12 mouse cellular contexts compared by ENCODE assay signal in the genomic region with DNA sequence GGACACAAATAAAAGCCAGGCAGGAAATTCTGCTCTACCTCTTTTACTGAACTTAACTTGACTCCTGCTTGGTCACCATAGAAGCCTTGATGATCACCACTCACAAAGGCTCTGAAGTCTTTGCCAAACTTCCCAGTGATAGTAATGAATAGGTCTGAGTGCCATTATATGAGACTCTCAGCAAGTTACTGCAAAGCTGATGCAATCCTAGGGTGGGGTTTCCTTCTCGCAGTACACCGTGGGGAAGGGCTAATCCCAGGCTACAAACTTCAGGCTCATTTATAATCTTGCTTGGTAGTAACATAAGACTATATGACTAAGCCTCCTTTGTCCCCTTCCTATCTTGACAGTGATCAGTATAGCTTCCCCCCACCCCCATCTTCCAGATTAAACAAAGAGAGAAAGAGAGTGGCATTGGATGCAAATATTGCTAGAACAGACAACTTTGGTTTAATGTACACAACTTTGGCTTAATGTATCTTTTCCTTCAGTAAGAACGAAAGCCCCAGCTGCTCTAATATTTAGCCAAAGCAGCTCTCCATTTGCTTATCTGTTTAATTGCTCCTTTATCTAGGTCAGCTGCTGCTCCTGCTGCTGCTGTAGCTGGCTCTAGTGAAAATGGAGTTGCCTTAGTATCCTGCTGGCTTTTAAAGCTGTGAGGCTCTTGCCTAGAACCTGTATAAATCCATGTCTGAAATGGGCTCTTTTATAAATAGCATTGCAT.
DNase-seq lines count a peak whose midpoint lies in the region; ATAC-seq and TF ChIP-seq lines count a peak whose summit lies in the region.
"Had no signal": no experiment of that assay in that cellular context is flagged by ENCODE, and none has a peak within 500 bp of the region (broad histone marks: within the 10 kb centered on the region; RNA-seq: fewer than 3 reads in every experiment).

No protein-coding gene starts in this region.

- no peaks in the 10 kb centered on the region for H3K36me3 ChIP-seq in forebrain, embryonic 11.5 days (ENCODE audit: control insufficient read depth, insufficient read depth, low read length)
- H3K36me3 ChIP-seq in forebrain, embryonic 10.5 days (replicated peaks): no peaks in the 10 kb centered on the region
- H3K36me3 ChIP-seq in lung, embryonic 16.5 days (ENCODE audit: control insufficient read depth, insufficient read depth, low read length): no peaks in the 10 kb centered on the region
- no peaks in the 10 kb centered on the region for H3K36me3 ChIP-seq in lung, postnatal 0 days (ENCODE audit: insufficient read depth, low read length)
- no peaks in the 10 kb centered on the region for H3K36me3 ChIP-seq in stomach, postnatal 0 days (ENCODE audit: control insufficient read depth, insufficient read depth, low read length)
- no peaks in the 10 kb centered on the region for H3K36me3 ChIP-seq in kidney, embryonic 14.5 days (ENCODE audit: control insufficient read depth, insufficient read depth, low read length)
- H3K36me3 ChIP-seq: embryonic facial prominence, embryonic 12.5 days had no signal

- H3K9me3 ChIP-seq in forebrain, embryonic 11.5 days (ENCODE audit: control insufficient read depth, low read length): no peaks in the 10 kb centered on the region
- H3K9me3 ChIP-seq in forebrain, embryonic 10.5 days: no peaks in the 10 kb centered on the region
- no peaks in the 10 kb centered on the region for H3K9me3 ChIP-seq in lung, embryonic 16.5 days (ENCODE audit: control insufficient read depth, low read length)
- no peaks in the 10 kb centered on the region for H3K9me3 ChIP-seq in lung, postnatal 0 days (ENCODE audit: low read length)
- H3K9me3 ChIP-seq in stomach, postnatal 0 days (ENCODE audit: control insufficient read depth, low read length): no peaks in the 10 kb centered on the region
- no peaks in the 10 kb centered on the region for H3K9me3 ChIP-seq in kidney, embryonic 14.5 days (ENCODE audit: control insufficient read depth, low read length)
- H3K9me3 ChIP-seq: embryonic facial prominence, embryonic 12.5 days had no signal

- H3K9ac ChIP-seq in forebrain, embryonic 11.5 days (ENCODE audit: low read length): no peak overlapping the region
- no peak overlapping the region for H3K9ac ChIP-seq in lung, embryonic 16.5 days (ENCODE audit: low read length)
- no peak overlapping the region for H3K9ac ChIP-seq in lung, postnatal 0 days (replicated peaks; ENCODE audit: low read depth)
- H3K9ac ChIP-seq in stomach, postnatal 0 days (ENCODE audit: low read length): no peak overlapping the region
- H3K9ac ChIP-seq in kidney, embryonic 14.5 days (ENCODE audit: low read depth, low read length): no peak overlapping the region
- H3K9ac ChIP-seq: embryonic facial prominence, embryonic 12.5 days had no signal

- H3K4me2 ChIP-seq in forebrain, embryonic 11.5 days (ENCODE audit: low read depth, low read length, severe bottlenecking): no peak overlapping the region
- H3K4me2 ChIP-seq in lung, embryonic 16.5 days (ENCODE audit: low read depth, low read length): no peak overlapping the region
- H3K4me2 ChIP-seq in lung, postnatal 0 days (replicated peaks; ENCODE audit: low read depth, low read length): no peak overlapping the region
- no peak overlapping the region for H3K4me2 ChIP-seq in stomach, postnatal 0 days (replicated peaks; ENCODE audit: low read depth)
- H3K4me2 ChIP-seq in kidney, embryonic 14.5 days (replicated peaks; ENCODE audit: low read depth, low read length): no peak overlapping the region
- H3K4me2 ChIP-seq: embryonic facial prominence, embryonic 12.5 days had no signal

- 45% methylated on average over 3 of the region's 3 CpGs for WGBS in forebrain, embryonic 11.5 days
- 49% methylated on average over 3 of the region's 3 CpGs for WGBS in forebrain, embryonic 10.5 days
- WGBS in lung, embryonic 16.5 days: 15% methylated on average over 3 of the region's 3 CpGs
- 10% methylated on average over 3 of the region's 3 CpGs for WGBS in lung, postnatal 0 days
- WGBS in stomach, postnatal 0 days: 9% methylated on average over 3 of the region's 3 CpGs
- WGBS in kidney, embryonic 14.5 days: 57% methylated on average over 3 of the region's 3 CpGs

- no peak overlapping the region for H3K4me3 ChIP-seq in forebrain, embryonic 11.5 days (ENCODE audit: low read depth, low read length)
- H3K4me3 ChIP-seq in forebrain, embryonic 10.5 days: no peak overlapping the region
- H3K4me3 ChIP-seq in lung, embryonic 16.5 days (ENCODE audit: low read length): no peak overlapping the region
- no peak overlapping the region for H3K4me3 ChIP-seq in lung, postnatal 0 days (ENCODE audit: low read depth, low read length)
- H3K4me3 ChIP-seq in stomach, postnatal 0 days (ENCODE audit: low read depth, low read length): no peak overlapping the region
- H3K4me3 ChIP-seq in kidney, embryonic 14.5 days (ENCODE audit: low read length): no peak overlapping the region
- H3K4me3 ChIP-seq: embryonic facial prominence, embryonic 12.5 days had no signal

- no peak for DNase-seq in forebrain, embryonic 11.5 days (ENCODE audit: low spot score)
- DNase-seq in forebrain, embryonic 10.5 days (ENCODE audit: extremely low spot score, low spot score): no peak
- DNase-seq in lung, postnatal 14 days: no peak
- DNase-seq in lung, postnatal 0 days (ENCODE audit: low spot score): peak; percentile 69
- no peak for DNase-seq in stomach, postnatal 0 days (ENCODE audit: low spot score)
- DNase-seq: cerebellum, adult 18-20 months; kidney, postnatal 10 days had no signal

- peak; percentile 85 for TF ChIP-seq EP300 in lung, postnatal 0 days (IDR thresholded peaks at IDR 0.05)
- TF ChIP-seq EP300 in stomach, postnatal 0 days (optimal IDR thresholded peaks at IDR 0.05): peak; percentile 45

- ATAC-seq in forebrain, embryonic 11.5 days (replicated peaks; ENCODE audit: low FRiP score): 0 out of 2 replicates have a peak, but pooled peaks have one; percentile 27
- peak; percentile 47; the same call in 1 of the 2 replicates for ATAC-seq in lung, embryonic 16.5 days (ENCODE audit: low read depth)
- ATAC-seq in lung, postnatal 0 days: peak; percentile 89
- ATAC-seq in stomach, postnatal 0 days (ENCODE audit: low FRiP score, low TSS enrichment): peak; percentile 79
- no peak for ATAC-seq in megakaryocyte progenitor cell, adult 5-6 weeks (replicated peaks; ENCODE audit: poor library complexity)
- no peak for ATAC-seq in kidney, embryonic 14.5 days (ENCODE audit: low FRiP score, low TSS enrichment)

- no peak for TF ChIP-seq CTCF in lung, postnatal 0 days (IDR thresholded peaks at IDR 0.05)
- no peak for TF ChIP-seq CTCF in stomach, postnatal 0 days (IDR thresholded peaks at IDR 0.05; ENCODE audit: low read depth)

- no peak overlapping the region for H3K27ac ChIP-seq in forebrain, embryonic 11.5 days (ENCODE audit: low read depth, low read length)
- no peak overlapping the region for H3K27ac ChIP-seq in forebrain, embryonic 10.5 days
- H3K27ac ChIP-seq in lung, embryonic 16.5 days (ENCODE audit: low read length): no peak overlapping the region
- H3K27ac ChIP-seq in lung, postnatal 0 days (ENCODE audit: low read length): no peak overlapping the region
- peak overlapping the region; percentile 78 for H3K27ac ChIP-seq in stomach, postnatal 0 days (replicated peaks)
- no peak overlapping the region for H3K27ac ChIP-seq in kidney, embryonic 14.5 days (ENCODE audit: low read depth, low read length)
- H3K27ac ChIP-seq: embryonic facial prominence, embryonic 12.5 days; macrophage had no signal

- no peaks in the 10 kb centered on the region for H3K4me1 ChIP-seq in forebrain, embryonic 11.5 days (replicated peaks; ENCODE audit: control insufficient read depth, insufficient read depth, low read length)
- peaks cover 12% of the 10 kb centered on the region for H3K4me1 ChIP-seq in forebrain, embryonic 10.5 days
- peaks cover 12% of the 10 kb centered on the region; the same call in 1 of the 2 replicates for H3K4me1 ChIP-seq in lung, embryonic 16.5 days (replicated peaks; ENCODE audit: control insufficient read depth, insufficient read depth, low read length)
- 0 out of 2 replicates have a peak, but pooled peaks cover 5% of the 10 kb centered on the region for H3K4me1 ChIP-seq in lung, postnatal 0 days (ENCODE audit: insufficient read depth, low read depth, low read length)
- peaks cover 2% of the 10 kb centered on the region; the same call in 1 of the 2 replicates for H3K4me1 ChIP-seq in stomach, postnatal 0 days (replicated peaks; ENCODE audit: control insufficient read depth, insufficient read depth)
- H3K4me1 ChIP-seq in kidney, embryonic 14.5 days (ENCODE audit: control insufficient read depth, insufficient read depth, low read length): no peaks in the 10 kb centered on the region
- H3K4me1 ChIP-seq: embryonic facial prominence, embryonic 12.5 days had no signal

- no peaks in the 10 kb centered on the region for H3K27me3 ChIP-seq in forebrain, embryonic 11.5 days (ENCODE audit: control insufficient read depth, insufficient read depth, low read length)
- H3K27me3 ChIP-seq in forebrain, embryonic 10.5 days (ENCODE audit: poor library complexity, severe bottlenecking): no peaks in the 10 kb centered on the region
- no peaks in the 10 kb centered on the region for H3K27me3 ChIP-seq in lung, embryonic 16.5 days (ENCODE audit: control insufficient read depth, insufficient read depth, low read depth, low read length)
- no peaks in the 10 kb centered on the region for H3K27me3 ChIP-seq in lung, postnatal 0 days (replicated peaks; ENCODE audit: insufficient read depth, low read length)
- H3K27me3 ChIP-seq in stomach, postnatal 0 days (ENCODE audit: control insufficient read depth, insufficient read depth, low read length): no peaks in the 10 kb centered on the region
- no peaks in the 10 kb centered on the region for H3K27me3 ChIP-seq in kidney, embryonic 14.5 days (ENCODE audit: control insufficient read depth, insufficient read depth, low read length)
- H3K27me3 ChIP-seq: embryonic facial prominence, embryonic 12.5 days had no signal

Comparison
In these comparisons a context has a peak if more than half of its experiments do, and no peak if none do; other contexts are left out.
1. ATAC-seq: peak in forebrain, embryonic 11.5 days (single experiment), lung, embryonic 16.5 days (single experiment), lung, postnatal 0 days (single experiment) and stomach, postnatal 0 days (single experiment); none in megakaryocyte progenitor cell, adult 5-6 weeks (single experiment) and kidney, embryonic 14.5 days (single experiment).